Mouse (Mus musculus): Measurements from ENCODE around the gene Cby1.

The Cby1 gene

DNA sequence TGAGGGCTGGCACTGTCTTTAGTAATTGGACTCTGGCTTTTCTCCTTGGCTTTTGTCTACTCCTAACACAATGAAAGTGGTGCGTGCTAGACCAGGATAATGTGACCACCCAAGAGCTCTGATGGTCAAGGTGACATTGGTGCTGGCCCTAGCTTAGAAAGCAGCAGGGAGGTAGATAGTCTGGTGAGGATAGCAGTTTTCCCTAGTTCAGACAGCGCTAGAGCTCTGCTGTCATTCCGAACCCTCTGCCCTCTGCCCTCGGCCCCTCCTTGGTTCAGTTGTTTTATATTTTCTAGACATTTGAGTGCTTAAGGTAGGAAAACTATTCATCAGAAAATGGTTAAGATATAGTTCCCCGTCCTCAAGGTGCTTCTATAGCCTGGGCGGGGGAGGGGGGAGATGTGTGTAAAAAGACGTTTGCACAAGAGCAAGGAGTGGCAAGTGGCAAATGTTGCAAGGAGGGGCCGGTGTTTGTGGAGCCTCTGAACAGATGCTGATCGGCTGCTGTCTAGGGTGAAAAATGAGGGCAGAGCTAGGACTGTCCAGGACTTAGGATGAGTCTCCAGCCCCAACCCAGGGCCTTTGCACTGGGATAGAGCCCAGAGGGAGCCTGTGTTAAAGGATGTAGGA, 38.7 kb downstream of the Cby1 start:
- DNase-seq (ENCODE audit: low read depth in 2 of 2, low spot score in 2 of 2), result no peak

DNA sequence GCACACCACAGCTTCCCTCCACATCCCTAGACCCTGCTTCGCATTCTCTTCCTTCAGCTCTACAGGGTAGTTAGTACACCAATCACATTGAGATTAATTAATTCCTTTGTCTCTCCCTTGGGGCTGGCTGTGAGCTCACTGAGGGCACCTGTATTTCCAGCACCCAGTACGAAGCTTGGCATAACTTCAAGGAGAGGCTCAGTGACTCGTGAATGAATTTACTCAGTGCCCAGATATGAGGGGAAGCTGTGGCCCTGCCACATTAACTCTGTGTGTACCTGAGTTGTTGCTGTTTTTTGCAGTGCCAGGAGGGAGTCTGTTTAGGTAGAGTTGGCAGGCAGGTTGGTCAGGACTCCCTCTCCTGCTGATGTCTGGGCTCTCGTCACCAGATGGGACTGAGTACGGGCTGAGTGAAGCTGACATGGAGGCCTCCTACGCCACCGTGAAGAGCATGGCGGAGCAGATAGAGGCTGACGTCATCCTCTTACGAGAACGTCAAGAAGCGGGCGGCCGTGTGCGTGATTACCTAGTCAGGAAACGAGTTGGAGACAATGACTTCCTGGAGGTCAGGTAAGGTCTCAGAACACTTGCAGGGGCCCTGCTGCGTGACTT, 47.7 kb downstream of the Cby1 start:
- no peak for DNase-seq (ENCODE audit: low read depth in 2 of 2, low spot score in 2 of 2)

DNA sequence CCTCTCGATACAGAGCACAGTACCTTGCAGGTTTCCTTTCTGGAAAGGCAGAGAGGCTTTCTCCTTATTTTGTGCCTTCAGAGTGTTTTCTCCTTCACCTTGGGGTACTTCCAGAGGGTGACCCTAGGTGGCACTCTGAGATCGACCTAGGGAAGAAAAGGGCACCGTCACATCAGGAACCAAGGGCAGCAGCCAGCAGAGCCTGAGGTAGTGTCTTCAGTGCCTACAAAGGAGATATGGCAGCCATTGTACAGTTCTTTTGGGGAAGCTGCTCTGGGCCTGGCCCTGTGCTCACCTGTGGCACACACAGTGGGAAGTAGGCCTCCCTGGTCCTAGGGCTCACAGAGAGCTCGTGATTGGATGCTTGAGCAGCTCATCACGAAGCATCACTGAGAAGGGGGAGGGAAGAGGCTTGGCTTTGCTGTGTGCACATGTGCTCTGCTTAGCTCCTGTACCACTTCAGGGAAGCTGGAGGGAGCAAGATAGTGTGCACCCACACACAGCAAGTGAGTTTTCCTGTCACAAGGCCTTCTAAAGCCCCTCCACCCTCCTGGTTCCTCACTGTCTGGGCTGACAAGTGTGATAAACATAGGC, 49.3 kb downstream of the Cby1 start:
- DNase-seq (ENCODE audit: low read depth in 2 of 2, low spot score in 2 of 2), result no peak

- no peak for DNase-seq (ENCODE audit: low read depth in 2 of 2, low spot score in 2 of 2)
These were observed 56.6 kb downstream of the Cby1 start for GRCm38 (mm10) chr15:79715646-79716045.

GRCm38 (mm10) chr15:79716710-79717109, 57.7 kb downstream of the Cby1 start:
- DNase-seq (ENCODE audit: low read depth in 2 of 2, low spot score in 2 of 2), result no peak
